Mouse (Mus musculus) heart, postnatal 14 days (tissue): ENCODE results near the gene Nubp1. TPM values are rescaled to one million over a fixed set of nuclear protein-coding genes. Genes with fewer than 3 reads are reported as not detected.

Experiments
- DNase-seq, 2 experiments: peaks; one replicate each; pipeline ENCODE4 v3.0.0; 2021 to 2022
- intact Hi-C: fragments of 180-260 bp; cut with DNase I; formaldehyde crosslinking; loops from one replicate; pipeline ENCODE4 v1.15.1; 2025
- total RNA-seq, 2 experiments: library from RNA; stranded (reverse); gene quantifications; 2 replicates each; pipeline ENCODE4 v1.2.3; 2021

Nubp1 gene
- total RNA-seq, 2 experiments from 2014 or later = 8.5 to 8.7 TPM

DNA sequence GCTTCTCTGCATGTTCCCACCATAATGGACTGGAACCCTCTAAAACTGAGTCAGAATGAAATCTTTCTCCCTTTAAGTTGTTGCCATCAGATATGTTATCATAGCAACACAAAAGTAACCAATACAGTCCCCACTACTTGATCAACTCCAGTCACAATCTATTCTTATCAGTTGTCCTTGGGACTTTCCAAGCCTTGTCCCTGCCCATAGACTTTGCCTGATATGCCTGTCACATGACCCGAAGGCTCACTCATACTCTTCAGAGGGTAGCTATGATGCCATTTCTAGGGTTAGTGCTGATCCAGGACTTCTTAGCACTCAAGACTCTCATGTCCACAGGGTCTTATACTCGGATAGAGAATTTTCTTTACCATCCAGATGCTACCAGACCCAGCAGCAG lies 48.4 kb downstream of the Nubp1 start:
- no peak for DNase-seq
- intact Hi-C loops = no loop called here

DNA sequence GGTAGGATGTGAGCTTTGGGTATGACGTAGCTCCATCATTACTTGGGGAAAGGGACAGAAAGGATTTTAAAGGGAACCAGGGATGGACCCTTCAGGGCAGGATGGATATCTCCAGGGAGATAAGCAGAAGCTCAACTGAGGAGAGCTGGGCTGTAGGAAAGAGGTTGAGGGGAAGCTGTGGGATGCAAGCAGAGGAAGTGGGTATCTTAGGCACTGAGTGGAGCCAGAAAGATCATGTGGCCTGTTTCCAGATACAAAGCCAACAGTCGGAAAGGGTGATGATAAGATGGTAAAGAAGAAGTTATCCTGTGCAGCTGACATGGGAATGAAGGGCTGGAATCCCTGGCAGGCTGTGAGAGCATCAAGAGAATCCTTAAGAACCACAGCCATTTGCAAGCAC lies 49.4 kb downstream of the Nubp1 start:
- intact Hi-C loops = no loop called here
- DNase-seq = no peak

DNA sequence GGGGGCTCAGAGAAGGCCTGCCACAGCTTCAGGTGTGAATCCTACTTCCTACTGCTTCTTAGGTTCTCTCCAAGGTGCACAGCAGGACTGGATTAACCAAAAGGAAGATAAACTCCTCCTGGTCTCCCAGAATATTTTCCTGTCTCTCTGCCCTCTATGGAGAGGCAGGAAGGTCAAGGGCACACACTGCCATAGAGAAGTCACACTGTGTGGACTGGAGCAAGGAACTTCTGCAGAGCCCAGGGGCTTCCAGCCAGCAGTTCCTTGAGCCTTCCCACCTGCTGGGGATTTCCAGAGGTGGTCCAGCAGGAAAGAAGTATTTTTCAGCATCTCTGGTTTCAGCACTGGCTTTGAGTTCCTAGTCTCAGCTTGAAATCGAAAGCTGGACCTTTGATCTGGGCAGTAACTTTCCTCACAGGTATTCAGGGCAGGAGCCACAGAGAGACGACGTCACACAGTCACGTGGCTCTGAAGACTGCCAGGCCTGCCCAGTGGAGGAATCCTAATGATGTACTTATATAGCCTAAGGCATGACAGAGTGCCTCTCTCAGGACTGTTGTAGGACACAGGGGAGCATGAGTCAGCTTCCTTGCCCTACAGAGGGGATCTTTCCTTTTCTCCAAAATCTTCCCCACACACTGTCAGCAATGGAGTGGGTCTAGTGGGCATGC lies 53.4 kb downstream of the Nubp1 start:
- intact Hi-C loops = no loop called here
- DNase-seq = no peak

DNA sequence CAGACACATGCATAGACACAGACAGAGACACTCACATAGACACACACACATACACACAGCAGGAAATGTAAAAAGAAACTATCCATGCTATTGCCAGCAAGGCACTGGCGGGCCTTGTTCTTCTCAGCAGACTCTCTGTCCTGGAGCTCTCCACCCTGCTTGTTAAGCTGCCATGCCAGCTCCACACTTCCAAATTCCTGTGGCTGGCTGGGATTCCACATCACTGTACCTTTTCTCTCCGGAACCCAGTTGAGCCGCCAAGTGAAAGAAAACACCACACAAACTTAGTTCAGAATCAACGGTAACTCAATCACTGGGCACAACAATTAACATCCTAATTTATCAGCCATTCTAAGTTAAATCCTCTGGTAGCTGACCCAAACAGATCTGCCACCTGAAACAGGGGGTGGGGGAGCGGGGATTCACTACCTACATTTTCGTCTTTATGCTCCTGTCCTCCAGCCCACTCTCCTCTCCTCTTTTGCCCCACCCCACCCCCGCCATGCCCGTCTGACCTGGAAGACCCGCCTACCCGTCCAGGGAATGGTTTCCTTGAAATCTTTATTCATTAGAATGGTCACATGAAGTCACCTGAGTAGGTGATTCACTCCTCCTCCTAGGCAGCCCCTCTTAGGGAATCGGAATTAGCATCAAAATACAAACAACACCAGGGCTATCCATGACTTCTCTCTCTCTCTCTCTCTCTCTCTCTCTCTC lies 55.8 kb downstream of the Nubp1 start:
- intact Hi-C loops = no loop called here
- DNase-seq = no peak

DNA sequence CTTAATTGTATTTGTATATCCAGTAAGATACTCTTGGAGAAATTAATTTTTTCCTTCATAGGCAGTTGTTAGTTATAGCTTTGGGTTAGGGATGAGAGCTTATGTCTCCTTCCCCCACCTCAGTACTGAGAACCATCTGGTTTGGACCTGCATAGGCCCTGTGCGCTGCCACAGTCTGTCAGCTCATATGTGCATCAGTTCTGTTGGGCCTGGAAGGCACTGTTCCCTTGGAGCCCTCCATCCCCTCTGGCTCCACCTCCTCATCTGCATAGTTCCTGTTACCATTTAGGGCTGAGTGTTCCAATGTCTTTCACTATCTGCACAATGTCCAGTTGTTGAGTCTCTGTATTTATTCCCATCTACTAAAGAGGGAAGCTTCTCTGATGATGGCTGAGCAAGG lies 56.5 kb downstream of the Nubp1 start:
- DNase-seq = no peak
- intact Hi-C loops = no loop called here

DNA sequence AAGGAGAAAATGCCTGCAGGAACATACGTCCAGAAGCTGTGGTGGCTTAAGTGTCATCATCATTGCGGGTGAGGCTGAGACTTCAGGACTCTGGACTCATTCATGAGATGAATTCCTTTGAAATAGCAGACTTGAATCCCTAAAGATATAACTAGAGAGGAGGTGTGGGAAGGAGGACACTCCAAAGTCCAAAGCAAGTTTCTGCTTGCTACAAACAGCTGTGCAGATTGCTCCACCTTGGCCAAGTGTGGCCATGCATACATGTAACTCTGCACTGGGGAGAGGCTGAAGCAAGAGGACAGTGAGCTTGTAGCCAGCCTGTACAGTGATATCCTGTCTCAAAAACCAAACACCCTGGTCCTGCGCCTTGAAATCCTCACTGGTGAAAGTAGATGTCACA lies 60.2 kb downstream of the Nubp1 start:
- no peak for DNase-seq

More for the DNA sequence above, 60.2 kb downstream of the Nubp1 start:
- intact Hi-C loops = no loop called here

Other genes with a start within 250 kb of the Nubp1 start
- not detected for gene Rpl39l, start 241.7 kb upstream of the Nubp1 start, total RNA-seq
- gene Atf7ip2, start 219.2 kb upstream of the Nubp1 start, total RNA-seq = not detected
- 10 to 100 TPM; 40.6 to 46.0 TPM for gene Emp2, start 98.0 kb upstream of the Nubp1 start, total RNA-seq
- gene Tekt5, start 16.5 kb upstream of the Nubp1 start, total RNA-seq = under 1 TPM; 0.14 to 0.22 TPM
- under 1 TPM; 0.29 to 0.41 TPM for gene Tvp23a, start 35.4 kb downstream of the Nubp1 start, total RNA-seq
- under 1 TPM; 0.29 to 0.66 TPM for gene Ciita, start 68.1 kb downstream of the Nubp1 start, total RNA-seq
- 10 to 100 TPM; 29.4 to 32.5 TPM for gene Dexi, start 131.1 kb downstream of the Nubp1 start, total RNA-seq
- 10 to 100 TPM; 46.0 to 50.7 TPM for gene Clec16a, start 133.4 kb downstream of the Nubp1 start, total RNA-seq